Mouse (Mus musculus): ENCODE measurements around the gene Ifitm2. TPM values are rescaled to one million over a fixed set of nuclear protein-coding genes. Genes with fewer than 3 reads are reported as not detected.

Ifitm2 gene
- 41.1 and 49.4 TPM in 2 replicates for polyA plus RNA-seq (2021; fragmentation: Nextera tagmentation)
- long read RNA-seq, experiment 1, partial matches to known transcripts = 0 of 5 reads
- long read RNA-seq, experiment 1, other reads (novel, unspliced or antisense) = 2 of 5 reads
- long read RNA-seq, experiment 2, transcript Ifitm2-201 (2 exons, 655 nt) = major isoform, 24 of 27 reads
- long read RNA-seq, experiment 2, partial matches to known transcripts = 1 of 27 reads
- long read RNA-seq, experiment 2, other reads (novel, unspliced or antisense) = 2 of 27 reads

DNA sequence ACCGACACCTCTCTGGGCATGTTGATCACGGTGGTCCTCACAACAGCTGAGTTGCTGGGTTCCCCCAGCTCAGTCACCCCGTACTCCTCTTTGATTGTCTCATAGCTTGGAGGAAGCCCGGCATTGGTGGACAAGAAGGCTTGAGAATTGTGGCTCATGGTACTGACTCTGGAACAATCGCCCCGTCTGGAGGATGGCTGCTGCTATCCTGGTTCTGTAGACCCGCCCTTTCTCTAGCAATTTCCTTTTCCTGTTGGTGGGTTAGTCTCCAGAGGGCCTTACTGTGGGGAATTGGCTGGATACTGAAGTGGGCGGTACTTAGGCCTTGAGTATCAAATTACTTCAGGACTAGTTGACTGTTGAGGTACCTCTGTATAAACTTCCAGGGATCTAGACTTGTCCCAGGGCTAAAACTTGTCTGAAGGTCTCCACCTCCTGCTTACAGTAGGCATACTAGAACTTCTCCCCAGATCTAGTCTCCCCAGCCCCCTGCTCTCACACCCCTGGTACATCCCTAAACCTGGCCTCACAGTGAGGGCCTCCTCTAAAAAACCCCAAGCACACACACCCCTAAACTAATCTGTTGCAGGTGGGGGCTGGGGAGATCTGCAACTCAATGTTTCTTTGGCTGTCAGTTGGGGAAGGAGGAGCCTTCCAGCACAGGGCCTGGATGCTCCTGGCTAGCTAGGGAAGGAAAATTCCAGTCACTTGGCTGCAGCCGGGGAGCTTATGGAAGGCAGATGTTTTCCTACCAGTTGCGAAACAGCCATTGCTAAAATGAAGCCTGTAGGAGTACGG lies at the start of gene Ifitm2, which contains the start of gene Gm45717:
Gene Ifitm2 (minus strand): TSS at position 230 of the 798 bp plus-strand sequence.
Gene Gm45717 (minus strand): TSS at position 180 of the 798 bp plus-strand sequence.

DNA sequence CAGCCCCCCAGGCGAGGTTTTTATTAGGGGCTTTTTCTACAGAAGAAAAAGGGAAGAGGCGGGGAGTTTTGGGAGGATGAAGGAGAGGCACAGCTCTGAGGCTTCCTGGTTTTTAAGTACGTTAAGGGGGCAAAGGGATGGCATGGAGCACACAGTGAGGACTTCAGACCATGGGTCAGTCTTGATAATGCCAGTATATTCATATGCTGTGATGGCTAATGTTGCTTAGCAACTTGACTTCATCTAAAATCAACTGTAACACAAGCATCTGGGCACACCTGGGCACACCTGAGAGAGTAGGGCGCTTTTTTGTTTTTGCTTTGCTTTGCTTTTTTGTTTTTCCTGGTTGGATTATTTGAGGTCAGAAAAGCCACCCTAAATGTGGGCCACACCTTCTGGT lies 11.1 kb upstream of the Ifitm2 start, which contains the start of gene Ifitm1:
Gene Ifitm1 (plus strand): TSS at position 301 of the 400 bp plus-strand sequence.

DNA sequence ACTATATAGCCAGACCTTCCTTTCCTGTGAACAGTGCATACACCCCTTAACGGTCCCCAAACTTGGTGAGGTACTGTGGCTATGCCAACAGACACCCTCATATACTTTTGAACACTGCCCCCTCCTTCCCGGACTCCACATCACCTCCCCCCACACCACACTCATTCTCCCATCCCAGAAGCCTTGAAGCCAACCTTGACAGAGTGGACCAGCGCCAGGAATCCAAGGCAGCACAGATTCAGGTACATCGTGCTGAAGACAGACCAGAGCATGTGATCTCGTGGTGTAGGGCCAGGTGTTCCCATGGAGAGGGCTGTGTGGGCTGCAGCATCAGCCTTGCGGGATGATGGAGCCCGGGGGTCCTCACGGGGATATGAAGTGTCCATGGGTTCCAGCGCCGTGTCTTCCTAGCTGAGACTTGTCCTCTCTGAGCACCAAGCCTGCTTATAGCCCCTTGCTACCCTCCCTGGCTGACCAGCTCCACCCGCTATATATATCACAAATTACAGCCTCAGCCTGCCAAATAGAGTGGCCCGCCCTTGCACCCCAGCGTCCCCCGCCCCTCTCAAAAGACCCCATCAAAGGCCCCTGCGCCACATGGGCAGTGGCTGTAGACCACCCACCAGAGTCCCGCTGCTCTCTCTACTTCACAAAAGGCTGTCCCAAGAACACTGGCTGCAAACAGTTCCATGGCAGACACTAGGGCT lies 5.8 kb downstream of the Ifitm2 start, which contains the start of gene Ifitm5:
Gene Ifitm5 (minus strand): TSS at position 468 of the 707 bp plus-strand sequence.

DNA sequence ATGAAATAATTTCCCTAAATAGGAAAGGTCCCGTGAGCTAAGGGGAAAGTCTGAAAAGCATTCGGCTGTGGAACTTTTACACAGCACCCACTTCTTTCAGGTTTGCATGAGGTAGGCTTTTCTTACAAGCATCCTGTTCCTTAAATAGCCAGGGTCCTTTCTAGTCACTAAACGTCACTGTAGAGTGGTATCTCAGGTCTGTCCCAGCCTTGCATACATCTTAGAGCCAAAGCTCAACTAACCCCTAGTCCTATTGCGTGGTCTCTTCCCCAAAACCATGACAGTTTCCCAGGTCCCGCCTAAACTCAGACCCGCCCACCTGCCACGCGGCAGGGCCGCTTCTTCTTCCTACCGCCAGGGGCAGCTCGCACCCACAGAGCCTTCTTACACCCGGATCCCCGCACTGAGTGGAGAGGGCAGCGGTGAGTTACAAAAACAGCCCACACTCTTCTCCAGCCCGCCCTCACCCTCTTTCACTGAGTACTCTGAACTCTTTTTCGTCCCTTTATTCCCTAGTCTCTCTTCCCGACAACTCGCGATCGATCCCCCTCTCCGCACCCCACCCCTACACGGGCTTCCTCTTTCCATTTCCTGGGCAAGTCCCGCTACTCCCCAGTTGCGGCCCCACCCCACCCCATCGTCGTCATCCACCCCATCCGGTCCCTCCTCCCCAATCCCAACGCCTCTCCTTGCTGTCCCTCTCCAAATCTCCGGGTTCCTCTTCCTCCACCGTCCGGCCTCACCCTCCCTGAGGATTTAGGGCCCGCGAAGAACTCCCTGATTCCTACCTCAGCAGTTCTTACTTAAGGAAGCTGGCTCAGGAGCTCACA lies 14.3 kb downstream of the Ifitm2 start, which contains the start of gene Pgghg:
Gene Pgghg (plus strand): TSS at position 170 of the 830 bp plus-strand sequence.

DNA sequence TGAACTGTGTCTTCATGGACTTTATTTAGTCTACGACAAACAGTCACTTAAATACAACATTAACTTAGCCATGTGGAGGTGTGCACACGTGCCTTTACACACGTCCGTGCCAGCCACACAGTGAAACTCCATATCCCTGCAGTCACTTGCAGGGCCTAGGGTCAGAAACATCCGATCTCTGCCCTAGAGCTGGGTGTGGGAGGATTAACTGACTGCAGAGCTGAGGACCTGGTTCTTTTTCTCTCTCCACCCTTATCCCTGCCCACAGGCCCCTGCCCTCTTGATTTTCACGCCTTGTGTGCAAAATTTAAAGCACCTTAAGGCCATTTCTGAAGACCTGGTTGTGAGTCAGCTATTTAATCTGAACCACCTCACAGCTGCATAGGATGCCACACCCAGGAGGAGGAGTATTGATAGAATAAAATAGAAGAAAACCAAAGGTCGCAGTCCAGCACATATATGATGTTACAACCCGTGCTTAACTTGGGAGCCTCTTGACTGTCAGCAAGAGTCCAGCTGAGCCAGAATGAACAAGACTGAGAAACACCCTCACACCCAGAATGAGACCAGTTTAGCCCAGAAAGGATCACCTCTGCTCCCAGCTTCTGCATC lies 35.3 kb downstream of the Ifitm2 start, which contains the start of gene Nlrp6:
Gene Nlrp6 (plus strand): TSS at position 485 of the 612 bp plus-strand sequence.

Other genes starting within 250 kb of the Ifitm2 start
- gene Cyp2e1, start 192.2 kb downstream of the Ifitm2 start, polyA plus RNA-seq (2021; fragmentation: Nextera tagmentation) = 0.67 and 1.3 TPM in 2 replicates
- 0.13 TPM in 1 of 2 replicates, not detected in the other for gene Syce1, start 168.1 kb downstream of the Ifitm2 start, polyA plus RNA-seq (2021; fragmentation: Nextera tagmentation)
- 12.4 and 16.1 TPM in 2 replicates for gene Zfp941, start 133.8 kb downstream of the Ifitm2 start, polyA plus RNA-seq (2021; fragmentation: Nextera tagmentation)
- gene Urah, start 121.0 kb downstream of the Ifitm2 start, polyA plus RNA-seq (2021; fragmentation: Nextera tagmentation) = 5.4 and 7.9 TPM in 2 replicates
- not detected in 2 replicates for gene Scgb1c1, start 110.4 kb downstream of the Ifitm2 start, polyA plus RNA-seq (2021; fragmentation: Nextera tagmentation)
- 0.09 TPM in 1 of 2 replicates, not detected in the other for gene Odf3, start 108.2 kb downstream of the Ifitm2 start, polyA plus RNA-seq (2021; fragmentation: Nextera tagmentation)
- 0.92 TPM in 1 of 2 replicates, not detected in the other for gene Gm45785, start 99.7 kb downstream of the Ifitm2 start, polyA plus RNA-seq (2021; fragmentation: Nextera tagmentation)
- 48.8 and 56.4 TPM in 2 replicates for gene Ric8a, start 99.0 kb downstream of the Ifitm2 start, polyA plus RNA-seq (2021; fragmentation: Nextera tagmentation)
- 76.3 and 90.2 TPM in 2 replicates for gene Bet1l, start 98.4 kb downstream of the Ifitm2 start, polyA plus RNA-seq (2021; fragmentation: Nextera tagmentation)
- 90.3 and 118 TPM in 2 replicates for gene Psmd13, start 74.0 kb downstream of the Ifitm2 start, polyA plus RNA-seq (2021; fragmentation: Nextera tagmentation)
- 125 and 147 TPM in 2 replicates for gene Sirt3, start 73.7 kb downstream of the Ifitm2 start, polyA plus RNA-seq (2021; fragmentation: Nextera tagmentation)
- 1.3 and 2.4 TPM in 2 replicates for gene Cox8b, start 55.5 kb downstream of the Ifitm2 start, polyA plus RNA-seq (2021; fragmentation: Nextera tagmentation)
- gene Nlrp6, start 35.1 kb downstream of the Ifitm2 start, polyA plus RNA-seq (2021; fragmentation: Nextera tagmentation) = 0.38 and 0.43 TPM in 2 replicates
- gene Pgghg, start 14.6 kb downstream of the Ifitm2 start, polyA plus RNA-seq (2021; fragmentation: Nextera tagmentation) = 2.2 and 2.3 TPM in 2 replicates
- gene Ifitm5, start 5.7 kb downstream of the Ifitm2 start, polyA plus RNA-seq (2021; fragmentation: Nextera tagmentation) = not detected in 2 replicates
- gene Gm45717, start 50 bp downstream of the Ifitm2 start, polyA plus RNA-seq (2021; fragmentation: Nextera tagmentation) = not detected in 2 replicates
- 6.8 and 8.0 TPM in 2 replicates for gene Ifitm1, start 11.2 kb upstream of the Ifitm2 start, polyA plus RNA-seq (2021; fragmentation: Nextera tagmentation)
- 54.3 and 69.5 TPM in 2 replicates for gene Ifitm3, start 54.8 kb upstream of the Ifitm2 start, polyA plus RNA-seq (2021; fragmentation: Nextera tagmentation)
- 0.44 and 1.1 TPM in 2 replicates for gene Ifitm6, start 61.9 kb upstream of the Ifitm2 start, polyA plus RNA-seq (2021; fragmentation: Nextera tagmentation)
- not detected in 2 replicates for gene Gm17387, start 73.1 kb upstream of the Ifitm2 start, polyA plus RNA-seq (2021; fragmentation: Nextera tagmentation)
- 19.2 and 19.7 TPM in 2 replicates for gene B4galnt4, start 105.1 kb upstream of the Ifitm2 start, polyA plus RNA-seq (2021; fragmentation: Nextera tagmentation)
- 0.23 TPM in 1 of 2 replicates, not detected in the other for gene Pkp3, start 122.2 kb upstream of the Ifitm2 start, polyA plus RNA-seq (2021; fragmentation: Nextera tagmentation)
- gene Sigirr, start 144.6 kb upstream of the Ifitm2 start, polyA plus RNA-seq (2021; fragmentation: Nextera tagmentation) = 2.1 TPM in 2 replicates
- not detected in 2 replicates for gene Ano9, start 161.8 kb upstream of the Ifitm2 start, polyA plus RNA-seq (2021; fragmentation: Nextera tagmentation)
- gene Ptdss2, start 166.4 kb upstream of the Ifitm2 start, polyA plus RNA-seq (2021; fragmentation: Nextera tagmentation) = 33.2 and 42.7 TPM in 2 replicates
- gene Rnh1, start 216.9 kb upstream of the Ifitm2 start, polyA plus RNA-seq (2021; fragmentation: Nextera tagmentation) = 51.2 and 65.7 TPM in 2 replicates
- gene Hras, start 238.0 kb upstream of the Ifitm2 start, polyA plus RNA-seq (2021; fragmentation: Nextera tagmentation) = 68.2 and 284 TPM in 2 replicates
- 3.4 and 3.9 TPM in 2 replicates for gene Lrrc56, start 238.2 kb upstream of the Ifitm2 start, polyA plus RNA-seq (2021; fragmentation: Nextera tagmentation)